Mouse (Mus musculus) midbrain, embryonic 11.5 days (tissue): ENCODE results near the gene Cstad. TPM values are rescaled to one million over a fixed set of nuclear protein-coding genes. Genes with fewer than 3 reads are reported as not detected.
A peak's percentile ranks its signal among the peaks of the same experiment; 100 is the strongest.

Experiments used
- ATAC-seq: fragments of 200-750 bp; cut with Nextera tagmentation; 2 replicates; pipeline ENCODE4 v1.8.0; 2017; ENCODE audit warnings: moderate TSS enrichment, moderate library complexity; ENCODE audit not compliant: low FRiP score
- DNase-seq: peaks from one replicate; pipeline ENCODE4 v3.0.0; 2015; ENCODE audit warnings: low spot score; ENCODE audit errors: missing footprints
- H3K27ac ChIP-seq: fragments of 300-500 bp; sonication (generic); 2 replicates; pipeline ENCODE4 v1.5.1; 2014; ENCODE audit warnings: low read depth, low read length
- H3K27me3 ChIP-seq: fragments of 300-500 bp; sonication (generic); 2 replicates; pipeline ENCODE4 v1.6.1; 2014; ENCODE audit warnings: mild to moderate bottlenecking, low read length, moderate library complexity, mixed read lengths; ENCODE audit not compliant: control insufficient read depth, insufficient read depth
- H3K36me3 ChIP-seq: fragments of 300-500 bp; sonication (generic); 2 replicates; pipeline ENCODE4 v1.6.1; 2014; ENCODE audit warnings: mild to moderate bottlenecking, low read length, moderate library complexity, mixed read lengths; ENCODE audit not compliant: control insufficient read depth, insufficient read depth
- H3K4me1 ChIP-seq: fragments of 300-500 bp; sonication (generic); 2 replicates; pipeline ENCODE4 v1.6.1; 2014; ENCODE audit warnings: low read length; ENCODE audit not compliant: control insufficient read depth, insufficient read depth
- H3K4me2 ChIP-seq: fragments of 300-500 bp; sonication (generic); 2 replicates; pipeline ENCODE4 v1.6.1; 2014; ENCODE audit warnings: mild to moderate bottlenecking, moderate library complexity
- H3K4me3 ChIP-seq: fragments of 300-500 bp; sonication (generic); 2 replicates; pipeline ENCODE4 v1.5.1; 2014; ENCODE audit warnings: low read depth, low read length
- H3K9ac ChIP-seq: fragments of 300-500 bp; sonication (generic); 2 replicates; pipeline ENCODE4 v1.6.1; 2014; ENCODE audit warnings: low read length
- H3K9me3 ChIP-seq: fragments of 300-500 bp; sonication (generic); 2 replicates; pipeline ENCODE4 v1.6.1; 2016; ENCODE audit warnings: low read length; ENCODE audit not compliant: control insufficient read depth
- WGBS: fragments of 180-500 bp; shearing (Covaris S2); extraction: QIAGEN DNeasy Blood & Tissue Kit; methylation state at CpG from one replicate; pipeline ENCODE4 v1.1.7; 2014; 5-methylcytosine and 5-hydroxymethylcytosine counted together
- polyA plus RNA-seq: library from polyadenylated mRNA; unstranded; fragments of >200 nt; fragmentation: Nextera tagmentation; extraction: Ambion mirVana; gene quantifications from 2 replicates; pipeline ENCODE4 v1.2.1, GENCODE M21; 2014

Cstad gene
- polyA plus RNA-seq, 1 experiment from 2014 or later, result 0.74 TPM

DNA sequence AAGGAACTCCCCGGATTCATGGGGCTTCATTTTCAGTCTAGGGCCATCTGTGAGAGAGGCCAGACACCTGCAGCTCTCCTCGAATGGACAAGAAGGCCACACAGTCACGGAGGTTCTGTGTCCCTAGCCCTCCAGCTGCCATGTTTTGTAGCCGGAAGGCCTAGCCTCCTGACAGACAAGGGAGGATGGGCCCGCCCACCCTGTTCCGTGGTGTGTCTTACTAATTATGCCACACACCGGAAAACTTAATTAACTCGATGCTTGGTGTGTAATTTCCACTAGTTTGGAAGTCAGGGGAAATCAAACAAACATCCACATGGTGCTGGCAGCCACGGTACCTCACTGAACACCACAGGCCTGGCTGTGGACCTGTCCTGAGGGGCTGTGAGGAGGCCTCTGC, 55.4 kb downstream of the Cstad start:
- no peak overlapping the region for H3K9ac ChIP-seq
- 71% methylated on average over 9 of the region's 9 CpGs for WGBS

DNA sequence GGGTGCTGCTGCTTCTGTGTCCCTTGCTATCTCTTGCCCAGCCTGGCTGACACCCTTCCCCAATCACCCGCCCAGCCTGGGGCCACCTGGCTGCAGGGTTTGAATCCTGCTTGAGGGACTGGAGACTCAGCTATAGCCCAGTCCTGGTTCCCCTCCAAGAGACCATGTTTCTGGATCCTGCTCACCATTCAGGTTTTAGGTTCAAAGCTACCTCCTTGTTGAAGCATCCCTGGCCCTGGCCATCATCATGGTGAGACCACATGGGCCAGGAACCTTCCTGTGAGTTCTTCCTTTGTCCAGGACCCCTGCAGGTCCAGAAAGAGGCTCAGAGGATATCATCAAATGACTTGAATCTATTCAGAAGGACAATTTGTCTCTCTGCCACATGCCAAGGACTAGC, 57.0 kb downstream of the Cstad start:
- peaks cover 53% of the 10 kb centered on the region for H3K4me1 ChIP-seq
- H3K9me3 ChIP-seq, result no peaks in the 10 kb centered on the region
- no peak overlapping the region for H3K4me3 ChIP-seq
- ATAC-seq, result no peak
- no peak overlapping the region for H3K4me2 ChIP-seq
- H3K27me3 ChIP-seq, result no peaks in the 10 kb centered on the region
- H3K36me3 ChIP-seq, result no peaks in the 10 kb centered on the region
- no peak for DNase-seq
- H3K27ac ChIP-seq, result peak overlapping the region; percentile 97
- H3K9ac ChIP-seq, result peak overlapping the region; percentile 68; the same call in 1 of the 2 replicates
- 83% methylated on average over 1 of the region's 1 CpGs for WGBS

More for the DNA sequence above, 55.4 kb downstream of the Cstad start:
- H3K4me1 ChIP-seq, result peaks cover 57% of the 10 kb centered on the region
- peak overlapping the region; percentile 11; the same call in 1 of the 2 replicates for H3K27ac ChIP-seq
- H3K9me3 ChIP-seq, result no peaks in the 10 kb centered on the region
- ATAC-seq (no peak), DNase-seq (no peak)
- H3K27me3 ChIP-seq, result no peaks in the 10 kb centered on the region
- H3K36me3 ChIP-seq, result no peaks in the 10 kb centered on the region
- H3K4me3 ChIP-seq, result no peak overlapping the region
- no peak overlapping the region for H3K4me2 ChIP-seq

- peak overlapping the region; percentile 30 for H3K4me2 ChIP-seq
- no peak overlapping the region for H3K4me3 ChIP-seq
- H3K9ac ChIP-seq, result peak overlapping the region; percentile 68
- ATAC-seq (peak; percentile 49), DNase-seq (peak; percentile 93)
- no peaks in the 10 kb centered on the region for H3K27me3 ChIP-seq
- no peaks in the 10 kb centered on the region for H3K9me3 ChIP-seq
- H3K4me1 ChIP-seq, result peaks cover 53% of the 10 kb centered on the region
- 2% methylated on average over 13 of the region's 13 CpGs for WGBS
- no peaks in the 10 kb centered on the region for H3K36me3 ChIP-seq
- H3K27ac ChIP-seq, result peak overlapping the region; percentile 97
These were observed 57.8 kb downstream of the Cstad start for GRCm38 (mm10) chr2:30652581-30653037.

DNA sequence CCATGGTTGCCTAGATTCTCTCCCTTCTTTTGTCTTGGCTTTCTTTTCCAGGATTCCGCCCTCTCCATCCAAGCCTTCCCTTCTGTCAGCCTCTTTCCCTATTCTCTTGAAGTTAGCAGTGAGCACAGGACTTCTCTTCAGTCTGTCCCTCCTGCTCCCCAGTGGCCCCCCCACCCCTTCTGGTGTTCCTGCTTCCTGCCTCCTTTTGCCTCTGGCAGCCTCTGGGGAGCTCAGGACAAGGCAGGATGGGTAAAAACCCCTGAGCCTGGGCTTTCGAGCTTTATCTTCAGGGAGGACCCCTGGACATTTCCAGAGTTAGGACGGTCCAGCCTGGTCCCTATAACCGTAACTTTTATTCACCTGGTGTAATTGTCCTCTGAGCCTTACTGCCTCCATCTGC, 58.2 kb downstream of the Cstad start:
- Histone ChIP-seq H3K4me3 (no peak overlapping the region), H3K27ac (peak overlapping the region; percentile 97)

GRCm38 (mm10) chr2:30654158-30654557, 59.3 kb downstream of the Cstad start:
- H3K4me1 ChIP-seq, result peaks cover 59% of the 10 kb centered on the region
- no peaks in the 10 kb centered on the region for H3K9me3 ChIP-seq
- no peak overlapping the region for H3K4me2 ChIP-seq
- H3K27ac ChIP-seq, result peak overlapping the region; percentile 40
- no peaks in the 10 kb centered on the region for H3K27me3 ChIP-seq
- H3K4me3 ChIP-seq, result no peak overlapping the region
- 63% methylated on average over 9 of the region's 9 CpGs for WGBS
- no peak overlapping the region for H3K9ac ChIP-seq
- no peaks in the 10 kb centered on the region for H3K36me3 ChIP-seq
- no peak for ATAC-seq
- no peak for DNase-seq

More for the DNA sequence above, 58.2 kb downstream of the Cstad start:
- Histone ChIP-seq H3K4me1 (peaks cover 53% of the 10 kb centered on the region), H3K36me3 (no peaks in the 10 kb centered on the region), H3K9ac (peak overlapping the region; percentile 68), H3K4me2 (peak overlapping the region; percentile 30), H3K27me3 (no peaks in the 10 kb centered on the region), H3K9me3 (no peaks in the 10 kb centered on the region)
- no peak for DNase-seq
- WGBS, result 56% methylated on average over 4 of the region's 4 CpGs
- no peak for ATAC-seq

DNA sequence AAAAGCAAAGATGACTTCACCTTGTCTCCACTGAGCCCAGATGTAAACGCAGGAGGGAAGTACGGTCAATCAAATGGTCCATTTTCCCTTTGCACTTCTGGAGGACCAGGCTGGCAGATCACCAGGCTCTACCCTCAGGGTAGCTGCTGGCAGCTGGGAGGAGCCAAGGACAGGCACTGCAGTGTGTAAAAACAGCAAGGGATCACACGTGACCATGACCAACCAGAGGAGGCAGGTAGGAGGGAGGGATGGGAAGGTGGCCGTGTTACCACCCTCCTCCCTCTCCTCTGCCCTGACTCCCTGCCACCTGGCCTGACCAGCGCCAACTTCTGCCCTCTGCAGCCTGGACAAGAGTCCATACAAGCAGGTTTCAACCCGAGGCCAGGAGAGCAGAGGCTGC, 59.7 kb downstream of the Cstad start:
- H3K9me3 ChIP-seq, result no peaks in the 10 kb centered on the region
- H3K9ac ChIP-seq, result no peak overlapping the region
- WGBS, result 90% methylated on average over 6 of the region's 6 CpGs
- no peak overlapping the region for H3K4me3 ChIP-seq
- DNase-seq (no peak), ATAC-seq (no peak)
- no peaks in the 10 kb centered on the region for H3K36me3 ChIP-seq
- H3K27me3 ChIP-seq, result no peaks in the 10 kb centered on the region
- H3K4me1 ChIP-seq, result peaks cover 63% of the 10 kb centered on the region
- peak overlapping the region; percentile 40 for H3K27ac ChIP-seq
- no peak overlapping the region for H3K4me2 ChIP-seq

GRCm38 (mm10) chr2:30655746-30656145, 60.9 kb downstream of the Cstad start:
- Histone ChIP-seq H3K27me3 (no peaks in the 10 kb centered on the region), H3K9me3 (no peaks in the 10 kb centered on the region), H3K4me3 (no peak overlapping the region), H3K36me3 (no peaks in the 10 kb centered on the region), H3K27ac (no peak overlapping the region), H3K4me1 (peaks cover 72% of the 10 kb centered on the region), H3K4me2 (no peak overlapping the region), H3K9ac (no peak overlapping the region)
- 82% methylated on average over 5 of the region's 5 CpGs for WGBS
- DNase-seq, result no peak
- no peak for ATAC-seq

- no peak overlapping the region; the same call in 1 of the 2 replicates for H3K4me2 ChIP-seq
- 38% methylated on average over 13 of the region's 13 CpGs for WGBS
- H3K4me3 ChIP-seq, result no peak overlapping the region
- peaks cover 74% of the 10 kb centered on the region for H3K4me1 ChIP-seq
- ATAC-seq, result no peak
- peak overlapping the region; percentile 99 for H3K27ac ChIP-seq
- H3K27me3 ChIP-seq, result no peaks in the 10 kb centered on the region
- H3K9me3 ChIP-seq, result no peaks in the 10 kb centered on the region
- H3K36me3 ChIP-seq, result no peaks in the 10 kb centered on the region
- peak overlapping the region; percentile 70 for H3K9ac ChIP-seq
- no peak for DNase-seq
These were observed 62.1 kb downstream of the Cstad start for GRCm38 (mm10) chr2:30656711-30657555.

GRCm38 (mm10) chr2:30657674-30658479, 63.0 kb downstream of the Cstad start:
- Histone ChIP-seq H3K9me3 (no peaks in the 10 kb centered on the region), H3K27ac (peak overlapping the region; percentile 99), H3K9ac (peak overlapping the region; percentile 70), H3K4me3 (peak overlapping the region; percentile 22), H3K4me2 (peak overlapping the region; percentile 58), H3K27me3 (no peaks in the 10 kb centered on the region), H3K4me1 (peaks cover 65% of the 10 kb centered on the region), H3K36me3 (no peaks in the 10 kb centered on the region)
- ATAC-seq (peak; percentile 62), DNase-seq (peak; percentile 96)
- WGBS, result under 1% methylated on average over 42 of the region's 42 CpGs
